Mouse (Mus musculus) cortical plate, adult 2 months (tissue): ENCODE results near the gene Ankdd1a.

Experiments used
- CTCF ChIP-seq: fragments of 200-500 bp; IDR thresholded peaks from 2 replicates; pipeline ENCODE4 v1.5.1; 2011; ENCODE audit warnings: mild to moderate bottlenecking, control low read depth, low read length; ENCODE audit not compliant: insufficient read depth; ENCODE audit errors: extremely low read depth
- POLR2A ChIP-seq: fragments of 200-500 bp; IDR thresholded peaks from 2 replicates; pipeline ENCODE4 v1.6.1; 2011; ENCODE audit warnings: mild to moderate bottlenecking, low read length, control low read depth; ENCODE audit not compliant: insufficient read depth; ENCODE audit errors: extremely low read depth

- TF ChIP-seq CTCF (no peak), POLR2A (no peak)
Observed at GRCm38 (mm10) chr9:65552711-65553110, 32.7 kb upstream of the Ankdd1a start.
